Mouse (Mus musculus): ENCODE data around the gene Znrd1.

The Znrd1 gene

GRCm38 (mm10) chr17:36927496-36928120, 30.8 kb downstream of the Znrd1 start:
- no peak for DNase-seq (ENCODE audit: low read depth, low spot score)

GRCm38 (mm10) chr17:36923491-36923890, 34.9 kb downstream of the Znrd1 start:
- DNase-seq (ENCODE audit: low read depth, low spot score) = peak; percentile 86

GRCm38 (mm10) chr17:36922715-36923114, 35.6 kb downstream of the Znrd1 start:
- no peak for DNase-seq (ENCODE audit: low read depth, low spot score)

- DNase-seq (ENCODE audit: low read depth, low spot score) = peak; percentile 55
Observed at GRCm38 (mm10) chr17:36920239-36920638, 38.1 kb downstream of the Znrd1 start.

- DNase-seq (ENCODE audit: low read depth, low spot score) = peak; percentile 68
Observed at GRCm38 (mm10) chr17:36915076-36915475, 43.3 kb downstream of the Znrd1 start.

- DNase-seq (ENCODE audit: low read depth, low spot score) = peak; percentile 82
Observed at GRCm38 (mm10) chr17:36914108-36914507, 44.3 kb downstream of the Znrd1 start.

DNA sequence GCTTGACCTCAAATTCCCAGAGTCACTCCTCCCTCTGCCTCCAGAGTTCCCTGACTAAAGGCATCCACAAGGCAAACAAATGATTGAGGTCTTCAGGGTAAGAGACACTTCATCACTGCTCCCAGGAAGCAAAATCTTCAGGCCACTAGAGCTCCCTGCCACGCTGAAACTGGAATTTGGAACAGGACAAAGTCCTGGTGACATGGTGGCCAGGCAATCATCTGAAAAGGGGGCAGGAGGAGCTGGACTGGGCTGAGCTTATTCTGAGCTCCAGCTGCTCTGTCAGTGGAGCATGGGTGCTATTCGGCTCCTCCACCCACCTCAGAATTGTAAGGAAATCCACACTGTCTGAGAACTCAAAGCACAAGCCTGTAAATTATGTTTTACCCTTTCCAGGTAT, 46.3 kb downstream of the Znrd1 start:
- DNase-seq (ENCODE audit: low read depth, low spot score) = no peak

DNA sequence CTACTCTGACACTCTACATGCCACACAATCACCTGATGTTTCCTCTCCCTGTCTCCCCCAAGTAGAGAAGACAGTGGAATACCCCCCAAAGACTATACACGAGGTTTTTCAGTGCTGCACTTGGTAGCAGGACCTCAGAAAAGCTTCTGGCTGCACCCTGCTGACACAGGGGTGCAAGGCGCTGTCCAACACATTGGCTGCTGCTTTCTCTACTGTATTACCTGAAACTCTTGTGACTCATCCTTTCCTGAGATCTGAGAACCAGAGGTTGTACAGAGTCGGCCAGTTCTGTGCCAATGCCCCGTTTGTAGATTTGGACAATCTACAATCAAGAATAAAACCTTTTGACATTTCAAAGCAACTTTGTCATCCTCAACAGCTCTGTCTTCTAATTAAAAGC, 48.6 kb downstream of the Znrd1 start:
- peak; percentile 28 for DNase-seq (ENCODE audit: low read depth, low spot score)

GRCm38 (mm10) chr17:36908235-36908634, 50.1 kb downstream of the Znrd1 start:
- DNase-seq (ENCODE audit: low read depth, low spot score) = no peak
